Mouse (Mus musculus) stomach, embryonic 14.5 days (tissue): ENCODE results near the gene Gm5592. TPM values are rescaled to one million over a fixed set of nuclear protein-coding genes. Genes with fewer than 3 reads are reported as not detected.
"Not testable (repeated sequence)": the region's sequence is repeated elsewhere in the genome, so short reads cannot be mapped to it uniquely, and the experiment has no call there.

Experiments
- ATAC-seq: fragments of 200-750 bp; cut with Nextera tagmentation; 2 replicates; pipeline ENCODE4 v1.8.0; 2017; ENCODE audit warnings: low read depth, moderate TSS enrichment; ENCODE audit not compliant: insufficient number of reproducible peaks, insufficient read depth, low FRiP score
- H3K27ac ChIP-seq: fragments of 300-500 bp; sonication (generic); 2 replicates; pipeline ENCODE4 v1.5.1; 2014; ENCODE audit warnings: mild to moderate bottlenecking, low read length, moderate library complexity, mixed read lengths
- H3K27me3 ChIP-seq: fragments of 300-500 bp; sonication (generic); 2 replicates; pipeline ENCODE4 v1.6.1; 2014; ENCODE audit warnings: low read length, control low read depth, mixed read lengths; ENCODE audit not compliant: control insufficient read depth, insufficient read depth
- H3K36me3 ChIP-seq: fragments of 300-500 bp; sonication (generic); 2 replicates; pipeline ENCODE4 v1.6.1; 2014; ENCODE audit warnings: mild to moderate bottlenecking, control low read depth, low read length, moderate library complexity, mixed read lengths; ENCODE audit not compliant: control insufficient read depth, insufficient read depth
- H3K4me1 ChIP-seq: fragments of 300-500 bp; sonication (generic); 2 replicates; pipeline ENCODE4 v1.6.1; 2014; ENCODE audit warnings: low read length, control low read depth, mixed read lengths; ENCODE audit not compliant: control insufficient read depth, insufficient read depth
- H3K4me2 ChIP-seq: fragments of 300-500 bp; sonication (generic); replicated peaks from 2 replicates; pipeline ENCODE4 v1.6.1; 2014; ENCODE audit warnings: low read depth, low read length, control low read depth
- H3K4me3 ChIP-seq: fragments of 300-500 bp; sonication (generic); 2 replicates; pipeline ENCODE4 v1.5.1; 2014; ENCODE audit warnings: low read depth, low read length, control low read depth
- H3K9ac ChIP-seq: fragments of 300-500 bp; sonication (generic); replicated peaks from 2 replicates; pipeline ENCODE4 v1.6.1; 2014; ENCODE audit warnings: low read depth, mild to moderate bottlenecking, control low read depth, low read length, moderate library complexity, mixed read lengths
- H3K9me3 ChIP-seq: fragments of 300-500 bp; sonication (generic); 2 replicates; pipeline ENCODE4 v1.6.1; 2016; ENCODE audit warnings: low read depth, low read length, control low read depth; ENCODE audit not compliant: control insufficient read depth
- WGBS: fragments of 180-500 bp; shearing (Covaris S2); extraction: QIAGEN DNeasy Blood & Tissue Kit; methylation state at CpG from one replicate; pipeline ENCODE4 v1.1.7; 2014; 5-methylcytosine and 5-hydroxymethylcytosine counted together
- polyA plus RNA-seq: library from polyadenylated mRNA; unstranded; fragments of >200 nt; fragmentation: Nextera tagmentation; extraction: Ambion mirVana; gene quantifications from 2 replicates; pipeline ENCODE4 v1.2.1, GENCODE M21; 2014

Gene Gm5592
- polyA plus RNA-seq = not detected in 2 replicates

DNA sequence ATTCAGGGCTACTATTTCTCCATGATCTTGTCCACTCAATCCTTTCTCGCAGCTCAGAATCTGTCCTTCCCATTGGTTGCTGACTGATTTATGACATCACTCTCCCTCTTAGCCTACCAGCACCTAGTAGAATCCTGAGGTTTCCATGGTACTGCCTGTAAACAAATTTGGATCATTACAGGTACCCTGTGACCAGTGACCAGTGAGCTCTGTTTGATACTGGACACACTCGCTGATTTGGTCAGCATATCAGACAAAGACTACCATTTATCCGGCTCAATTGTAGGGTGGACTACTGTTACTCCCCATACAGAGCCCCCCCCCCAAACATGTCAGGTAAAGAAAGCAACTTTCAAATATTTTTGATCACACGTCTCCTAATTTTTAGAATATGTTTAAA, at the start of gene Gm5592:
Gm5592 (plus strand) TSS at position 301 of the 400 bp plus-strand sequence.
- not testable (repeated sequence) for H3K36me3 ChIP-seq

DNA sequence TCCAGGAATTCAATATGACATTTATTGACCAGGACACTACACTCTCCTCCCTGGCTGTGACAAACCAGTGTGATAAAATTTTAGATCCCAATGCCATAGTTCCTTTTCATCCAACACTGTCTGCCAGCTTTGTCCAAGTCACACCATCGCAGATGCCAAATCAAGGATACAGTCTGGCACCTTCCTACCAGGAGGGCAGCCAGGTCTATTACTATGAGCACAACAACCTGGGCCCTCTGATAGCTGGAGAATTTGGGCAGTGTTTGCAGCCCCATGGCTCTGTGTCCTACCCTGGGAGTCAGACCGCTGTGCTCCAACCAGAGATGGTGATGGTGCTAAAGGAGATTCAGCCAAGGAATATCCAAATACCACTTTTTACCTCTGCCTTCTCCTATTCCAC, 2.2 kb downstream of the Gm5592 start:
- not testable (repeated sequence) for H3K4me2 ChIP-seq, H3K9ac ChIP-seq, H3K27ac ChIP-seq, H3K9me3 ChIP-seq, H3K27me3 ChIP-seq, H3K36me3 ChIP-seq, ATAC-seq, H3K4me3 ChIP-seq, H3K4me1 ChIP-seq
- WGBS = 96% methylated on average over 2 of the region's 2 CpGs

More for the DNA sequence above, at the start of gene Gm5592:
- not testable (repeated sequence) for H3K9ac ChIP-seq, H3K4me1 ChIP-seq, H3K4me3 ChIP-seq, H3K9me3 ChIP-seq, H3K27ac ChIP-seq, H3K27me3 ChIP-seq, H3K4me2 ChIP-seq, ATAC-seq
- WGBS = 85% methylated on average over 4 of the region's 4 CpGs

DNA sequence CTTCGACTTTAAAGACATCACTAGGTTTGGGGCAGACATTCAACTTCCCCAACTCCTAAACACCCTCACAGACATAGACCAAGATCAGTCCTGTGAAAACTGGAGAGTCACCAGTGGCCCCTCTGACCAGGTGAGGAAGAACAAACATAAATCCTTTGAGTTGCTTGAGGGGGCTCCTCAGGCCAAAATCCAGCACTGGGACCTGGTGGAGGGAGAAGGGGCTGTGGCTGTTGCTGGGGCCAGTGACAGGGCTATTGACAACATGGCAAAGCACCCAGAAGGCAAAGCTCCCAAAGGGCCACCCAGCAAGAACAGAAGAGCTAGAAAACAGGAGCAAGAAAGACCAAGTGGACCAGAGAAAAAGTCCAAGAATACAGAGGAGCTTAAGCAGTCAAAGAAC, 4.2 kb downstream of the Gm5592 start:
- H3K9me3 ChIP-seq, H3K27ac ChIP-seq, H3K27me3 ChIP-seq, H3K4me3 ChIP-seq, H3K4me2 ChIP-seq, ATAC-seq, H3K9ac ChIP-seq, H3K36me3 ChIP-seq, H3K4me1 ChIP-seq: not testable (repeated sequence)
- no CpG with 5 or more reads among the region's 1 CpGs for WGBS

DNA sequence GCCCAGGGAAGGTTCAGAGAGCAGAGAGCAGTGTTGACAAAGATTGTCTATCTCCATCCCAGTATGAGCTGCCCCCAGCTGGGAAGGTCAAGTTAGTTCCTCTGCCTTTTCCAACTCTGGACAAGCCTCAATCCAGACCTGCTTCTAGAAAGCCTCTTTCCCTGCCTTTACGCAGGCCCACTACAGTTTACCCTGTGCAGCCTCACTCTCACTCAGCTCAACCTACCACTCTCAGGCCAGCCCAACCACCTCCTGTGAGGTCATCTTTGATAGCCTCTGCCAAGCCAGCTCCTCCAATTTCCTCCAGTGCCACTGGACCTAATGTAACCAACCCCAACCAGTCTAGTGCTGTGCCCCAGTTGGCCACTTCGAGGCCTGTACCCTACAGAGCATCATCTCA, 4.9 kb downstream of the Gm5592 start:
- H3K4me2 ChIP-seq, H3K4me1 ChIP-seq, H3K27me3 ChIP-seq, H3K36me3 ChIP-seq, H3K9me3 ChIP-seq, ATAC-seq, H3K27ac ChIP-seq, H3K9ac ChIP-seq, H3K4me3 ChIP-seq: not testable (repeated sequence)
- WGBS = 79% methylated on average over 2 of the region's 2 CpGs

DNA sequence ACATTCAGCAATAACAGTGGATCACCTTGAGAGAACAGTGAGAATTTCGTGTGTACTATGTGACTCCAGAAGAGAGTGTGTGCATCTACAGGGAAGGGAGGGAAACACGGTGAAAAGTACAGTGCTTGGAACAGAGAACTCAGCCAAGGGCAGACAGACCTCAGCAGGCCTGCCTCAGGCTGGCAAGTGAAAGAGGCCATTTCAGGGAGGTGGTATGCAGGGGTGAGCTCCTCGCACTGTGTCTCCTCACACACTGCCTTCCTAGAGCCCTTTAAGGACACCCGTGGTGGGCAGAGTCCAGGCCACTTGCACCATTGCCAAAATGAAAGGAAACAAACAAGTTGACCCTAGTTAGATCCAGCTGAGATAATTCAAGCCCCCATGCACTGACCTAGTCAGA, 40.0 kb downstream of the Gm5592 start:
- Histone ChIP-seq H3K4me1 (no peaks in the 10 kb centered on the region), H3K27me3 (no peaks in the 10 kb centered on the region), H3K9me3 (no peaks in the 10 kb centered on the region), H3K36me3 (no peaks in the 10 kb centered on the region), H3K4me2 (no peak overlapping the region), H3K9ac (no peak overlapping the region), H3K27ac (no peak overlapping the region), H3K4me3 (no peak overlapping the region)
- ATAC-seq = no peak
- WGBS = 76% methylated on average over 4 of the region's 4 CpGs

Other genes with a start within 250 kb of the Gm5592 start
- gene 4930433I11Rik, start 166.3 kb upstream of the Gm5592 start, polyA plus RNA-seq = not detected in 2 replicates
- gene Gm4884, start 121.1 kb upstream of the Gm5592 start, polyA plus RNA-seq = not detected in 2 replicates
- gene AI987944, start 239.5 kb downstream of the Gm5592 start, polyA plus RNA-seq = 13.3 and 15.0 TPM in 2 replicates